Mouse (Mus musculus) heart, postnatal 10 days (tissue): ENCODE measurements around the gene Tmpo. TPM values are rescaled to one million over a fixed set of nuclear protein-coding genes. Genes with fewer than 3 reads are reported as not detected.

Experiments
- DNase-seq, 2 experiments: peaks; one replicate each; pipeline ENCODE4 v3.0.0; 2021
- intact Hi-C: fragments of 180-260 bp; cut with DNase I; formaldehyde crosslinking; loops from one replicate; pipeline ENCODE4 v1.15.1; 2025
- total RNA-seq, 2 experiments: library from RNA; stranded (reverse); gene quantifications; 2 replicates each; pipeline ENCODE4 v1.2.3; 2021

Gene Tmpo
- 100 to 1,000 TPM in 1 of 2 experiments, 10 to 100 TPM in 1; 99.0 to 107 TPM for total RNA-seq

DNA sequence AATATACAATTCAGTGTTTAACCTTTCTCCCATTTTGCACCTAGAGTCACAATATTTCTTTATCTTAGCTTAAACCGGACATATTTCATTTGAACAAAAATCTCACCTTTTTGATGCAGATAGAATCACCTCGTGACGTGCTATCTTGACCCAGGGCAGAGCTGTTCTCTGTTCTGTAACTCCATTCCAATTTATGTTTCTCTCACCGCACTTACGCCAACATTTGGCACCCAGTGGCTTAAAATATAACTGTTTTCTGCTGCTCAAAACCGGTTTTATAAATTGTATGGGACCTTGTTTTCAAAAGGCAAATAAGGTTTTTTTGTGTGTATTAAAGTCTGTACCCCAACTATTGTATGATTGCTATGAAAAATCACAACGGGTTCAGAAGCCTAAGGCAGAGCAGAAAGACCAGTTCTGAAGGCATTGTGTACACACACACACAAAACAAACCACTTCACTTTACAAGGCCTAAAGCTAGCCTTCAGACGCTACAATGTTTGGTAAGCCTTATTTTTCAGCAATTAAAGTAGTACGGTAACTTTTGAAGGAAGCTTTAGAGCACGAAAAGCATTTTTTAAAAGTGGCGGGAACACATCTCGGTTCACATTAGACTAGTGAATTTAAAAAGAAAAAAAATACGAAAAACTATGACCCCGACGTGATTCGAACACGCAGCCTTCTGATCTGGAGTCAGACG lies at the start of gene Tmpo:
Tmpo (minus strand) TSS at position 555 of the 700 bp plus-strand sequence.
- DNase-seq, result no peak
- intact Hi-C loops, result loop anchor here (1.0 kb wide), 1 partner anchor 10 kb away; no protein-coding TSS in a partner anchor

DNA sequence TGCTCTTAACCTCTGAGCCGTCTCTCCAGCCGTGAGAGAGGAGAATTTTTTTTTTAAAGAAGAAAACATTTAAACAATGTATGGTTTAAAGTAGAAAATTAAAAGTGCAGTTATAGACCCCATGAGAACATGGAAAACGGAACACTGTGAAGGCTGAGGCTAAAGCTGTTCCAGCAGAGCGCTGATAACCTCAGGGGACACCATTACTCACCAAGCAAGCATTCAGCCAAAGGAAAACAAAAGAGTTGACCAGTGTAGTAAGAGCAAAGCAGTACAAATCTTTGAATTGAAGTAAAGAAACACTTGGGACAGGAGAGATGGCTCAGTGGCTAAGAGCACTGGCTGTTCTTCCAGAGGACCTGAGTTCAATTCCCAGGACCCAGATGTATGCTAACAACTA lies 49.3 kb upstream of the Tmpo start:
- peak; percentile 69 to 77 for DNase-seq
- intact Hi-C loops, result loop anchor here (10.0 kb wide), 1 partner anchor 506 kb away; no protein-coding TSS in a partner anchor

DNA sequence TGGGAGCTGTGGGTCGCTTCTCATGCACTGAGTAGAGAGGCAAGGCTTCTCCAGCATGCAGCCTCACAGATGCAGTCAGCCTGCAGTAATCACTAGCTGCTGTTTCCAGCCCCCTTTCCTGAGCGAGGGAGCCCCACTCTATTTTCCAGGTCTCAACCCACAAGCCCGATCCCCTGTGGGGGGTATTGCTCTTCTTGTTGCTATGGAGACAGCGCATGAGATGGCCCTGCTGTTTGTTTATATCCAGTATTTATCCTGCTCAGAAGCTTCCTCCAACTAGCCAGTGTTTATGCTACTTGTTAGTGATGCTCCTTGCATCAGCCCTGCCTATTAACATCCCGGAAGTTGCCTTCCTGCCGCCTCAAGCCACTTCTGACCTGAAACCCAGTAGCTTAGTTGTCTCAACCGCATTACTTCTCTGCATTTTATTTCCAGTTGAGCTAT lies 48.4 kb upstream of the Tmpo start:
- intact Hi-C loops, result no loop called here
- peak in 1 of 2 experiments; percentile 43 for DNase-seq

DNA sequence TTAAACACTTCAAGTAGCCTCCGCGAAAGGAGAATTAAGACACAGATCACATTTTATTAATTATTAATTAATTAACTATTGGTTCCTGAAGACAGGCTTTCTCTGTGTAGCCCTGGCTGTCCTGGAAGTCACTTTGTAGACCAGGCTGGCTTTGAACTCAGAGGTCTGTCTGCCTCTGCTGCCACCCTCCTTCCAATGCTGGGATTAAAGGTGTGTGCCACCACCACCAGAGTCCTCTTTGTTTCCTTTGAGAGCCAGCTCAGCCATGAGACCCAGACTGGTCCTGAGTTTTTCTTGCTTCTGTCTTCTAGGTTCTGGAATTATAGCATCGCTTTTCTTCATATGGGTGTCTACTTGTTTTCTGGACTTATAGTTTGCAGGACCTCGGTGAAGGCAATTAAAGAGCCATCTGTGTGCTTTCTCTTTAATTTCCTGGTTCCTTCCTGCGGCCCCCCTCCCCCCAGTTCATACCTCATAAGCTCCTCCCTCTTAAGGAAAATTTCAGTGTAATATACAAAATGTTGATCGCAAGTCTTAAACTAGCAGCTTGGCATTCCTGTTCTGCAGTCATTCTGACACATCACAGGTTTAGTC lies 47.9 kb upstream of the Tmpo start:
- no peak for DNase-seq
- intact Hi-C loops, result no loop called here

DNA sequence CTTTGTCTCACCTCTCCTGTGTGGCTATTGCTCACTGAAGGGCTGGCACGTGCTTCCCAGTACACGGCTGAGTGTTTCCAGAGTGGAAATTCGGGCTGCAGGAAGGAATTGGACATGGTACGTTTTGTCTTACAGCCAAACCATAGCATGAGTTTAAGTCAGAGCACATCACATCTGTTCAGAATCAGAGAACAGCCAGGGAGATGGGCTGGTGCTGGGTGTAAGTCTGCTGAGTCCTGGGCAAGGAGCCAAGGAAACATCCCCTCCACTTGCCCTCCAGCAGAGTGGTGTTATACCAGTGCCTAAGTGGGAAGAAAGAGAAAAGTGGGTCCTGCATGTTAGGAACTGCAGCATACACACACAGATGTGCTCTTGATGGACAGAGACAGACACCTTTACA lies 45.9 kb upstream of the Tmpo start:
- DNase-seq, result no peak
- intact Hi-C loops, result no loop called here

DNA sequence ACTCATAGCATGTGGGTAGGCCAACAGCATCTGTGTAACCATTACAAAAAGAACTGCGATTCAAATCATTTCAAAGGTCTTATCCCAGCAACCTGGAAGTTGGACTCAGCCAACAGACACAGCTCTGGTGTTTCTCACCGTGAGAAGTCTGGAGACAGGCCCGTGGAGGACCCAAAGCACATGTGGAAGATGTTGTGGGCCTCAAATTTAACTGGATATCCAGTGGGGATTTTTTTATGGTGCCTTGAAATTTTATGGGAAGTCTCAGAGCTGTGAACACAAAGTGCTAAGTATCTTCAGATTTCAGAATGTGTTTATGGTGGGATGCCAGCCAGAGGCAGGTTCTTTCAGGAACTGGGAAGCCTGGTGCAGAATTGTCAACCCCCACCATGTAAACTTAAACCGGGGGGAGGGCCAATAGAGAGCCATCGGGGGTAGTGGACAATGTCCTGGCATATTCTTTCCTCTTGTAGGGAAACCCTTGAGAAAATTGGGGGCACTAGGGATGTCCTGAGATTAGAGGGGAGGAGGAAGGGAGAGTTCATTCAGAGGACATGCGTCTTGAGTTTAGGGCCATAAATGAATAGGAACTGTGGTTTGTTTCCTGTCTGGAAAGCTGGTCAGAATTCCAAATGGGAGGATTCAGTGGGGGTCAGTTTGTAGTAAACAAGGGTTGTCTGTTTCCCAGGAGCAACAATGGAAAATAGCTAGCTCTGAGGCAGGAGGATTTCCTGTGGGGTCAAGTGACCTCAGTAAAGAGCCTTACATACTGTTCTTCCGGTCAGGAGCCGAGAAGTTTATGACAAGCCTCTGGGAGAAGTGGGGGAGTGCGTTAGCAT lies 41.5 kb upstream of the Tmpo start:
- DNase-seq, result peak in 1 of 2 experiments; percentile 26
- intact Hi-C loops, result no loop called here

DNA sequence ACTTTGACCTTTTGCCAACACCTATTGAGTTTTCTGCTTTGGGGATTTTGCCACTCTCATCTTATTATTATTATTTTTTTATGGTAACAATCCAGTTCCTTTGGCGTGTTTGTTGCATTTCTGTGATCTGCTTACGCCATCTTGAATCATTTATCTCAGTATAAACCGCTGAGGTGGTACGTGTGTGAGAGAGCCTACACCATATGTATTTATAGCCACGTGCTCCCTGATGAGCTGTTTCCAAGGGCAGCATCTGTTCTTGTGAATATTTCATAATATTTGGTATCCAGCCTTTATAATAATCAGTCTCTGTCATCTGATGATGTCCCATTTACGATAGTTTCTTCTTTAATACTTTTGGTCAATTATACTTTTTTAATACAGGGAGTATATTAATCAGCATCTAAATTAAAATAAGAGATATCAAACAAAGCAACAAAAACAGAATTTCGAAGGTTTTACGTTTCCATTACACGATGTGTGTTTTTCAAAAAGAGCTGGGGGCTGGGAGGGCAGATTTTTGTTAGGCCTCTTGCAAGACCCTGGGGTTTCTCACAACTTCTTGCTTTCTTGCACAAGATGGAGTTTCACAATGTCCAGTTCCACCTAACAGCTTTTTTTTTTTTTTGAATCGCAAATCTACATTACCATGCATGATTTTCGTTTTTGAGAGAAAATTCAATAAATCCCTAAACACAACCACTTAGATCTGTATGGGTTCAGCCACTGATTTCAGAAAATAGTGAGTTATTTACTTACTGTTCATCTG lies 28.0 kb upstream of the Tmpo start:
- no peak for DNase-seq
- intact Hi-C loops, result no loop called here

DNA sequence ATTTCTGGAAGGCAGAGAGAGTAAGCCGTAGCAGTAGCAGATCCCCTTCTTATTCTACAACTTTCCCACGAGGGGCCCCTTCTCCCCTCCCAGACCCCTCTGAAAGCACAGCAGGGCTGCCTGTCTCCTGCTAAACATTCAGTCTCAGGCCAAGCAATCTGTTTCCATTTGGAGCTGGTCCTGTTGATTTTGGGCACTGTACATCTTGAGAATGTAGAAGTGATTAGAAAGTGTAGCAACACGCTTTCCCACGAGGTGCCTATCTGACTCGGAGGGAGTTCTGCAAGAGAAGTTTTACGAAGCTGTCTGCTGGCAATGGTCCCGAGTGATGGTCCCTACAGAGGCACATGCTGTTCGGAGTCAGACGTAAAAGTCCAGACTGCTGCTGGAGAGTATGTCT lies 27.3 kb upstream of the Tmpo start:
- intact Hi-C loops, result no loop called here
- DNase-seq, result peak; percentile 40 to 48

DNA sequence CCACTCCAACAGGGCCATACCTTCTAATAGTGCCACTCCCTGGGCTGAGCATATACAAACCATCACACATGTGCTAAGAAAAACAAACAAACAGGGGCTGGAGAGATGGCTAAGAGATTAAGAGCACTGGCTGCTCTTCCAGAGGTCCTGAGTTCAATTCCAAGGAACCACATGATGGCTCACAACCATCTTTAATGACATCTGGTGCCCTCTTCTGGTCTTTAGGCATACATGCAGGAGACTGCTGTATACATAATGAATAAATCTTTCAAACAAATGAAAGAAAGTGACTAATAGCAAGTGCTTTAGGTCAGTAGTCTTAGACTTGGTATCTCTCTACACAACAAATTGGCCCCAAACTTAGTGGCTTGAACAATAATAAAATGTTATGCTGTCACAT lies 26.2 kb upstream of the Tmpo start:
- DNase-seq, result no peak
- intact Hi-C loops, result no loop called here

DNA sequence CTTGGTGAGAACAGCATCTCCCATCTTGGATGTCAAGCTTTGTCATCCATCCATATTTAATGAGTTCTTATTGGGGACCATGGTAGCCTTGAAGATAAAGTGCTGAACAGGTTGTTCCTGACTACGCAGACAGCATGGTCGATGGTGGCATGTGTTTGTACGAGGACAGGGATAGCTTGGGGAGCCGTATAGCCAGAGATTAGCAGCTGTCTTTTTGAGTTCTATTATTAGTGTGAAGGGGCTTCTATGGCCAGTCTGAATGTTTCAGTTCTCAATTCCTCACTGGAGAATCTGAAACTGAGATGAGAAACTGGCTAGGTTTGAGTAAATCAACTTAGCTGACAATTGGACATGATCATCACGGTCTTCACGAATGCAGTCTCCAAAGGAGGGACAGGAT lies 24.5 kb upstream of the Tmpo start:
- intact Hi-C loops, result no loop called here

DNA sequence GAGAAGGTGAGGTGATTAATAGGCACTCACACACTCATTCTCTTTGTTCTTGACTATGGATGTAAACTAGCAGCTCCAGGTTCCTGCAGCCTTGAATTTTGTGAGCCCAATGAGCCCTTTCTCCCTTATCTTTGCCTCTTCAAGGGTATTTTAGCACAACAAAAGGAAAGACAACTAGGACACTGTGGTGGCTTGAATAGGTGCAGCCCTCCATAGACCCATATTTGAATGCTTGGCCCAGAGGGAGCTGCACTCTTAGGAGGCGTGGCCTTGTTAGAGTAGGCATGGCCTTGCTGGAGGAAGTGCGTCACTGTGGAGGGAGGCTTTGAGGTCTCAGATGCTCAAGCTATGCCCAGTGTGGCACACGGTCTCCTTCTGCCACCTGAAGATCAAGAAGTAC lies 19.5 kb upstream of the Tmpo start:
- intact Hi-C loops, result no loop called here
- DNase-seq, result no peak

More for the DNA sequence above, 24.5 kb upstream of the Tmpo start:
- DNase-seq, result no peak

DNA sequence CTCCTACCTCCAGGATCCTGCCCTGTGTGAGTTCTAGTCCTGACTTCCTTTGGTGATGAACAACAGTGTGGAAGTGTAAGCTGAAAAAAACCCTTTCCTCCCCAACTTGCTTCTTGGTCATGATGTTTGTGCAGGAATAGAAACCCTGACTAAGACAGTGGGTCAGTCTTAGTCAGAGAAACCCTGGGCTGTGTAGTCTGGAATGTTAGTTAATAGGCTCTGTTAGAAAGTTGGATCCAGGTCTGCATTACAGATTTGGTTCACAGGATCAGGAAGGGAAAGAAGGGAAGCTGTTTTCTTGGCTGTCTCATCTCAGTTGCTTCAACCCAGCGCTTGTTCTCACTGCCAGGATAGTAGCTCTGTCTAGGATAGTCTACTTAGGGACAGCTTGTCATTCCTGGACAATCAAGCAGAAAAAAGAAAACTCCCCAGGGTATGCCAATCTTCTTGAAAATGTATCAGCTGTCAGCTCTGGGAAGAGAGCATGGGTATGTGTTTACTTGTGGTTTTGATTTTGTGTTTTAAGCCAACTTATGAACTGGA lies 18.2 kb upstream of the Tmpo start:
- no peak for DNase-seq
- intact Hi-C loops, result no loop called here

DNA sequence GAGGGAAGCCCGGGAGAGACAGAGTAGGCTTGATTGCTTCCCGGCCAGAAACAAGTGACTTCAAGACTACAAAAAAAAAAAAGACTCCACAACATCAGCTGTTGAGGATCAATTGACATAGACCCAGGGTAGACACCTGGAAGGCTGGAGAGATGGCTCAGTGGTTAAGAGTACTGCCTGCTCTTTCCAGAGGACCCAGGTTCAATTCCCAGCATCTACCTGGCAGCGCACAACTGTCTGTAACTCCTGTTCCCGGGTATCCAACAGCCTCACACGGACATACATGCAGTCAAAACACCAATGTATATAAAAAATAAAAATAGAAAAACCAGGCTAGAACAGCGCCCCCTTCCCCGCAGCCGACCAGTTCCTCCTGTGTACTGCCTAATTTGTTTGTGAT lies 16.6 kb upstream of the Tmpo start:
- intact Hi-C loops, result no loop called here

DNA sequence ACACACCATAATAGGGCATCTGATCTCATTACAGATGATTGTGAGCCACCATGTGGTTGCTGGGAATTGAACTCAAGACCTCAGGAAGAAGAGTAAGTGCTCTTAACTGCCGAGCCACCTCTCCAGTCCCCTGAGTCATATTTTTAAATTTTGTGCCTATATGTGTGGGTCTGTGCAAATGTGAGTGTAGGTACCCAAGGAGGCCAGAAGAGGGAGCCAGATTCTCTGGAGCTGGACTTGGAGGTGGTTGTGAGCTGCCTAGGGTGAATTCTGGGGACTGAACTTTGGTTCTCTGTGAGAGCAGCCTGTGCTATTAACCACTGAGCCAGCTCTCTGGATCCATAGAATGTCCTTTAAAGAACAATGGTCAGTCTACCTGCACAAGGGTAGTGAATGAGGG lies 15.7 kb upstream of the Tmpo start:
- intact Hi-C loops, result no loop called here
- no peak for DNase-seq

More for the DNA sequence above, 16.6 kb upstream of the Tmpo start:
- DNase-seq, result no peak

DNA sequence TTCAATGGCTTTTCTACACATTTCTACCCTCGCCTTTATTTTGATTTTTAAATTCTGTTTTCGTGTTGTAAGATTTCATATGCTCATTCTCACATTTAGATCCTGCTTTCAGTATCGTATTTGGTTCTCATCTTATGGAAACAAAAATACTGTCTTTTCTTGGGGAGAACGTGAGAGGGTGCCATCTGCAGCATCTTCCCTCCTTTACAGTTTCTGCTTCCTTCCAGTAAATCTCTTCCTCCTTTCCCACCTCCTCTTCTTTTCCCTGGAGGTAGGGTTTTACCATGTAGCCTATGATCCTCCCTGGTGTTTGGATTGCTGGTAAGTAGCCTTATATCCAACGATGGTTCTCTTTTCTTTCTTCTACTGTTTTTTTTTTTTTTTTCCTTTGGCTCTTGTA lies 14.6 kb upstream of the Tmpo start:
- DNase-seq, result no peak
- intact Hi-C loops, result no loop called here

DNA sequence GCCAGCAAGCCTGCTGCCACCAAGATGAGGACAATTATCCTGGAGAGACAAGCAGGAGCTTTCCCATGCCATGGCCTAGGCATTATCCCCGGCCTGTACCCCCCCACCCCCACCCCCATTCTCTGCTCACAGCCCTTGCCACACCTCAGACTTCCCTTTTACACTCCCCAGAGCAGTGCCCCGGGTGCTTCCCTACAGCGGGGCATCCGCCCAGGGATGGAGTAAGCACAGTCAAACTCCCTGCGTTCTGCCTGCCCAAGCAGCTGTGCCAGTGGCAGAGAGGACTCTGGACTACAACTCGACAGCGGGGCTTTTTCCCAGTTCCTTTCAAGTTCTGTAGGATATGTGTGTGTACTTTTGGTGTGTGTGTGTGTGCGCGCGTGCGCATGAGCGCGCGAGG lies 14.0 kb upstream of the Tmpo start:
- intact Hi-C loops, result no loop called here
- DNase-seq, result no peak

DNA sequence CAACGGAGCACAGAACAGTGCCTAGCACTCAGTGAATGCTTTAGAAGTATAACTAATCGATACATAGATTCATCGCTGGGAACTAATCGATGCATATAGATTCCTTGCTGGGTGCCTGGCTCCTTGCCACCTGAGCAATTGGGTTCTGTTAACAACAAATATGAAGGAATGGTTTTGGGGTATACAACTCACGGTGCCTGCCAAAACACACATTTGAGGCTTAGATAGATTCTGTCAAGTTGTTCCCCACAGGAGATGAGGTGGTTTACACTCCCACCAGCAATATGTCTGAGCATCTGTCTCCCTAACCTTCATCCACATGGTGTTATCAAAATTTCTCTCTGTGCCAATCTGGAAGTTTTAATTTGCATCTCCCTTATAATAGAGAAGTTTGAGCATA lies 10.7 kb upstream of the Tmpo start:
- no peak for DNase-seq
- intact Hi-C loops, result no loop called here

DNA sequence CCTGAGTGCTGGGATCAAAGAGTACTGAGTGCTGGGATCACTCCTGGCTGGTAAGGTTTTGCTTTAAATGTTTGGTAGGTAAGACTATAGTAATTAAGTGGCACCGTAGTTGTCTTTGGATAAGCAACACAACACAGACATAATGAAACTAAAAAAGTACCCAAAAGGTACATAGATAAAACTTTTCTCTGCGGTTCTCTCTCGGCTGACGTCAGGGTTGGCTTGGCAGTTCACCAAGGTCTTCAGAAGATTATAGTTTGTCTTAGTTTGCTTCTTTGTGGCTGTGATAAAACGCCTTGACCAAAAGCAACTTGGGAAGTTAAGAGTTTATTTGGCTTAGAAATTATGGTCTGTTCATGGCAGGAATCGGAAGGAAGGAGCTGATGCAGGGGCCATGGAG lies 8.4 kb upstream of the Tmpo start:
- intact Hi-C loops, result loop anchor here (2.0 kb wide), 1 partner anchor 47 kb away; no protein-coding TSS in a partner anchor
- no peak for DNase-seq

DNA sequence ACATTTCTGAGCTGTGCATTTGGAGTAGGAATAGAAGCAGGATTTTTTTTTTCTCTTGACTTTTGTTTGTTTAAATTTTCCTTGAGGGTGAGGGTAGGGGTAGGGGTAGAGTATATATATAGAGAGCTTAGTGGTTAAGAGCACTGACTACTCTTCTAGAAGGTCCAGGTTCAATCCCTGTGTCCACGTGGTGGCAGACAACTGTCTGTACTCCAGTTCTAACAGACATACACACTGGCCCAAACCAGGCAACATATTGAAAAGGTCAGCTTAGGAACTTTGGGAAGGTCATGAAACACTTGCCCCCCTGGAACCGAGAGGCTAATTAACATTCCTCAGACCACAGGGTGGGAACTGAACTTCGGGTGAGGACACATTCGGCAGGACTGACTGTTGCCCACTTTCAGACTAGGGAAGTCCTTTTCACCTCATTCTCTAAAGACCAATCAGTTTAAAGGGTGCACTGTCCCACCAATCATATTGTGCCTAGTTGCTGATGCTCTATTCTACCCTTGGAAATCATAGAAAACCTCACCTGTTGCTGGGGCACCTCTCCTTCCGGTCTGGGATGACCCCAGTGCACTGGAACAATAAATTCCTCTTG lies 7.7 kb upstream of the Tmpo start:
- DNase-seq, result no peak
- intact Hi-C loops, result loop anchor here (2.0 kb wide), 1 partner anchor 48 kb away; no protein-coding TSS in a partner anchor

DNA sequence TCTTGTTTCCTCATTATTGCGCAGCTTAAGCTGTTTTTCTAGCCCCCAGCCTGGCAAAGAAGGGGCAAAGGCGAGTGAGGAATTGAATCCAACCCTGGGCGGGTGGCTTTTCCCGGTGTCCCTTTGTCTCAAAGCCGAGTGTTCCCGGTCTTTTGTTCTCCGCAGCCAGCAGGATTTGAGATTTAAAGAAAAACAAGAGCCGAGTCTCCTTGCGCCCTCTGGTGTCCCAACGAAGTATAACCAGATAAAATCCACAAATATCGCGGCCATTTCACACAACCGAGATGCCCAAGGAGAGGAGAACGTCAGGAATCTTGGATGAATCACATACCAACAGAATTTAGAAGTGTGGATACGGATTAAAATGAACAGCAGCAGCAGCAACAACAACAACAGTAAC lies 6.8 kb upstream of the Tmpo start:
- intact Hi-C loops, result loop anchor here (1.0 to 2.0 kb wide), 2 partner anchors 18 to 49 kb away; no protein-coding TSS in a partner anchor
- peak; percentile 90 to 94 for DNase-seq
